Mouse (Mus musculus) C2C12 (cell line): ENCODE results near the gene Hoxb7.

Experiments
- CTCF ChIP-seq: IDR thresholded peaks from one replicate; pipeline ENCODE4 v1.5.1; 2011; ENCODE audit not compliant: control insufficient read depth, insufficient read depth, insufficient read length
- FOSL1 ChIP-seq: IDR thresholded peaks from one replicate; pipeline ENCODE4 v1.8.0; 2011; ENCODE audit warnings: mild to moderate bottlenecking, low read length; ENCODE audit not compliant: poor library complexity, insufficient read depth, severe bottlenecking
- MAX ChIP-seq: IDR thresholded peaks from one replicate; pipeline ENCODE4 v1.6.1; 2011; ENCODE audit warnings: mild to moderate bottlenecking, control low read depth
- MYOD1 ChIP-seq: IDR thresholded peaks from one replicate; pipeline ENCODE4 v1.6.1; 2011; ENCODE audit warnings: low read depth; ENCODE audit not compliant: control insufficient read depth, insufficient read length
- USF1 ChIP-seq: IDR thresholded peaks from one replicate; pipeline ENCODE4 v1.6.1; 2011; ENCODE audit warnings: low read depth, mild to moderate bottlenecking, control low read depth, moderate library complexity

DNA sequence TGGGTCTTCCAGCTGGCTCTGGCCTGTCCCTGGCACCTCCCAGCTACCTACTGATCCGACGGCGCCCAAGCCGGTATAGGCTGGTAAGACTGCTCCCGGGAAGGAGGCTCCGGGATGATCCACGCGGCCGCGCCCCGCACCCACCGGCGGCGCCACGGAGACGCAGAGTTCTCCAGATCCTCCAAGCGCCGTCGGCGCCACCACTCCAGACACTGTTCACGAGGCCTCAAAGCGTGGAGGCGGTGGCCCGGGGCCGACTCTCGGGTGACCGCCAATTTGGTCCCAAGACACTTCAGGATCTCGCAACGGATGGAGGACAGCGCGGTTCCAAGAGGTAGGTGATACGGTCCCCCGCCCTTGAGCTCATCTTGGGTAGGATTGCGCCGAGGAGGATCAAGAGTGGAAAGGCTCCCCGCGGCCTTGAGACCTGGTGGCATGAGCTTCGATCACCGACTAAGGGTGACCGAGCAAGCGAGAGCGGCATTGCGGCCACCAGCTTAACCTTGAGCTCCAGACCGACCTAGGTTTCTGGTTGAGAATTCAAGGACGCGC lies 34.9 kb upstream of the Hoxb7 start:
- TF ChIP-seq CTCF: no peak
- no peak for TF ChIP-seq MAX
- no peak for TF ChIP-seq FOSL1
- TF ChIP-seq MYOD1: no peak
- TF ChIP-seq USF1: no peak
